9 mouse cellular contexts compared by ENCODE assay signal in genomic region chr7:142894669-142895068, GRCm38 (mm10). TPM values are rescaled to one million over a fixed set of nuclear protein-coding genes. Genes with fewer than 3 reads are reported as not detected.
DNase-seq lines count a peak whose midpoint lies in the region; ATAC-seq and TF ChIP-seq lines count a peak whose summit lies in the region.
"Had no signal": no experiment of that assay in that cellular context is flagged by ENCODE, and none has a peak within 500 bp of the region (broad histone marks: within the 10 kb centered on the region; RNA-seq: fewer than 3 reads in every experiment).

No protein-coding gene starts in this region.

- no peaks in the 10 kb centered on the region for H3K9me3 ChIP-seq in G1E (replicated peaks)
- H3K9me3 ChIP-seq in forebrain, embryonic 12.5 days: no peaks in the 10 kb centered on the region

- no peak overlapping the region for H3K4me2 ChIP-seq in forebrain, embryonic 12.5 days

- 13% methylated on average over 3 of the region's 3 CpGs for WGBS in forebrain, embryonic 12.5 days

- peaks cover 36% of the 10 kb centered on the region for H3K27me3 ChIP-seq in G1E (ENCODE audit: insufficient read depth, low read length)
- H3K27me3 ChIP-seq in forebrain, embryonic 12.5 days: peaks cover 35% of the 10 kb centered on the region

- ATAC-seq in G1E (ENCODE audit: extremely low read depth, insufficient number of reproducible peaks, low FRiP score, poor library complexity, severe bottlenecking): peak; percentile 28; the same call in 1 of the 2 replicates
- peak; percentile 60 for ATAC-seq in forebrain, embryonic 12.5 days (ENCODE audit: low FRiP score)

- H3K4me3 ChIP-seq in G1E (ENCODE audit: low read depth, low read length): no peak overlapping the region
- H3K4me3 ChIP-seq in forebrain, embryonic 12.5 days (replicated peaks): no peak overlapping the region

- no peaks in the 10 kb centered on the region for H3K4me1 ChIP-seq in G1E (ENCODE audit: insufficient read depth, low read depth, low read length)
- peaks cover 14% of the 10 kb centered on the region for H3K4me1 ChIP-seq in forebrain, embryonic 12.5 days

- DNase-seq in G1E (ENCODE audit: low spot score): peak; percentile 73
- DNase-seq in c-Kit-positive CD71-negative TER-119-negative erythroid progenitor cells, embryonic 14.5 days (ENCODE audit: low read depth): peak; percentile 80
- peak; percentile 36 for DNase-seq in heart, postnatal 25 days (ENCODE audit: low spot score)
- DNase-seq in layer of hippocampus, adult 8-10 months (ENCODE audit: low spot score in 2 of 2): peak; percentile 20 to 85
- peak; percentile 84 for DNase-seq in lung, postnatal 36 days
- DNase-seq in right cerebral cortex, adult 18-20 months: peak; percentile 56
- peak; percentile 64 for DNase-seq in urinary bladder, adult 2 months (ENCODE audit: low spot score)

- no peak overlapping the region for H3K9ac ChIP-seq in forebrain, embryonic 12.5 days

- TF ChIP-seq CTCF in G1E (IDR thresholded peaks at IDR 0.05; ENCODE audit: low read depth, low read length): peak; percentile 99

- H3K27ac ChIP-seq in forebrain, embryonic 12.5 days: no peak overlapping the region
- H3K27ac ChIP-seq: macrophage had no signal

- H3K36me3 ChIP-seq in G1E (replicated peaks): no peaks in the 10 kb centered on the region
- H3K36me3 ChIP-seq in forebrain, embryonic 12.5 days (replicated peaks): no peaks in the 10 kb centered on the region

- intact Hi-C loops in heart, postnatal 25 days (cut with DNase I): loop anchor here (1.0 to 5.0 kb wide), 3 partner anchors 23 to 193 kb away; partner anchors contain the start of gene Tspan32

RNA-seq across cellular contexts. Expression of gene Th, which starts 36.3 kb away (rescaled TPM):
- total RNA-seq in G1E (2014; fragmentation: Nextera tagmentation) (not detected in 2 replicates), G1E (2017) (not detected in 2 replicates)
- not detected in 2 replicates for polyA plus RNA-seq in G1E (2012)
- 13.9 and 17.8 TPM in 2 replicates for polyA plus RNA-seq in forebrain, embryonic 12.5 days (2016; fragmentation: Nextera tagmentation; extraction: Ambion mirVana)
- total RNA-seq in heart, postnatal 25 days (2021): not detected
- under 1 TPM; 0.39 to 0.89 (median 0.53) TPM for total RNA-seq in layer of hippocampus, adult 8-10 months (2022)
- 0.15 and 0.59 TPM in 2 replicates for polyA plus RNA-seq in urinary bladder, adult 2 months (2012; rRNA removed)
- polyA plus RNA-seq: macrophage had no signal
